Mouse (Mus musculus) midbrain, embryonic 11.5 days (tissue): ENCODE data around the gene Prr36. TPM values are rescaled to one million over a fixed set of nuclear protein-coding genes. Genes with fewer than 3 reads are reported as not detected.

ENCODE experiments used
- ATAC-seq: fragments of 200-750 bp; cut with Nextera tagmentation; 2 replicates; pipeline ENCODE4 v1.8.0; 2017; ENCODE audit warnings: moderate TSS enrichment, moderate library complexity; ENCODE audit not compliant: low FRiP score
- DNase-seq: peaks from one replicate; pipeline ENCODE4 v3.0.0; 2015; ENCODE audit warnings: low spot score; ENCODE audit errors: missing footprints
- H3K27ac ChIP-seq: fragments of 300-500 bp; sonication (generic); 2 replicates; pipeline ENCODE4 v1.5.1; 2014; ENCODE audit warnings: low read depth, low read length
- H3K27me3 ChIP-seq: fragments of 300-500 bp; sonication (generic); 2 replicates; pipeline ENCODE4 v1.6.1; 2014; ENCODE audit warnings: mild to moderate bottlenecking, low read length, moderate library complexity, mixed read lengths; ENCODE audit not compliant: control insufficient read depth, insufficient read depth
- H3K36me3 ChIP-seq: fragments of 300-500 bp; sonication (generic); 2 replicates; pipeline ENCODE4 v1.6.1; 2014; ENCODE audit warnings: mild to moderate bottlenecking, low read length, moderate library complexity, mixed read lengths; ENCODE audit not compliant: control insufficient read depth, insufficient read depth
- H3K4me1 ChIP-seq: fragments of 300-500 bp; sonication (generic); 2 replicates; pipeline ENCODE4 v1.6.1; 2014; ENCODE audit warnings: low read length; ENCODE audit not compliant: control insufficient read depth, insufficient read depth
- H3K4me2 ChIP-seq: fragments of 300-500 bp; sonication (generic); 2 replicates; pipeline ENCODE4 v1.6.1; 2014; ENCODE audit warnings: mild to moderate bottlenecking, moderate library complexity
- H3K4me3 ChIP-seq: fragments of 300-500 bp; sonication (generic); 2 replicates; pipeline ENCODE4 v1.5.1; 2014; ENCODE audit warnings: low read depth, low read length
- H3K9ac ChIP-seq: fragments of 300-500 bp; sonication (generic); 2 replicates; pipeline ENCODE4 v1.6.1; 2014; ENCODE audit warnings: low read length
- H3K9me3 ChIP-seq: fragments of 300-500 bp; sonication (generic); 2 replicates; pipeline ENCODE4 v1.6.1; 2016; ENCODE audit warnings: low read length; ENCODE audit not compliant: control insufficient read depth
- WGBS: fragments of 180-500 bp; shearing (Covaris S2); extraction: QIAGEN DNeasy Blood & Tissue Kit; methylation state at CpG from one replicate; pipeline ENCODE4 v1.1.7; 2014; 5-methylcytosine and 5-hydroxymethylcytosine counted together
- polyA plus RNA-seq: library from polyadenylated mRNA; unstranded; fragments of >200 nt; fragmentation: Nextera tagmentation; extraction: Ambion mirVana; gene quantifications from 2 replicates; pipeline ENCODE4 v1.2.1, GENCODE M21; 2014

The Prr36 gene
- polyA plus RNA-seq, 1 experiment from 2014 or later: 31.9 TPM

DNA sequence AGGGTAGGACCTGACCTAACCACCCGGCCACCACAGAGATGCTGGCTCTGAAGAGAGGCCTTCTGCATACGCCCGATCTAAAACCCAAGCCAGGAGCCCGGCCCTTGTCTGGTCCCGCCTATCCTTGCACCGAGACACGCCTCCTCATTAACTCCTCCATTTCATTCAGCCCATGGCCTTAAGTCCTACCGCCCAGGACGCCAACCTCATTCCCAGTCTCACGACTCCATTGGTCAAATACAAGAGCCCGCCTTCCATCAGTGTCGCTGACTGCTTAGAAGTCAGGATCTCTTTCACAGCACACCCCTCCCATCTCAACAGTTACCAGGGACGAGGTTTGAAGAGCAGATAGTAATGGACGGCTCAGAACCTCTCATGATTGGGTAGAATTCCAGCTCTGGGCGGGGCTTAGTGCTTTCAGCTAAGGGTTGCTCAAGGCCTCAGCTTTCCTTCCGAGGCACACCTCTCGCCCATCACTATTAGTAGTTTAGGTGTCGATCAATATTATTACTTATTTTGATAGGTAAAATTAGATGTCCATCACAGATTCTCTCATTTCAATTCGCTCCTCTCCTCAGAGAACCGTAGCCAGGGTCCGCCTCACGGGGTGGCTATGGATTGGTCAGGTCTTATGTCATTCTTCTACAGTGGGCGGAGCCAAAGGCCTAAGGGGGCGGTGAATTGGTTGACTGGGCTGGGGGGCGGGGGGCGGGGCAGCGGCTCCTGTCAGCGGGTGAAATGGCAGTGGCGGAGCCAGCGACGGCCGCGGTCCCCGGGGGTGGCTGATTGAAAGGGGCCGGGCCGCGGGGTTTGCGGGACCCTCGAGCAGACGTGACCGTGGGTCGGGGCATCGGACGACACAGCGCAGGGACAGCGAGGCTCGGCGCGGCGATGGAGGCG lies 51.2 kb downstream of the Prr36 start, which contains the start of gene Evi5l:
Evi5l (plus strand) TSS at position 716 of the 900 bp plus-strand sequence.
- H3K9me3 ChIP-seq: no peaks in the 10 kb centered on the region
- no peaks in the 10 kb centered on the region for H3K36me3 ChIP-seq
- no peak within 1 kb of the TSS; the same call in 1 of the 2 replicates for H3K27ac ChIP-seq
- H3K4me2 ChIP-seq: peak within 1 kb of the TSS; percentile 78
- WGBS: under 1% methylated on average over 45 of the region's 51 CpGs
- peak within 1 kb of the TSS; percentile 77 for H3K9ac ChIP-seq
- peak; percentile 99 for DNase-seq
- peak; percentile 97 for ATAC-seq
- H3K27me3 ChIP-seq: no peaks in the 10 kb centered on the region
- peak within 1 kb of the TSS; percentile 76 for H3K4me3 ChIP-seq
- peaks cover 3% of the 10 kb centered on the region; the same call in 1 of the 2 replicates for H3K4me1 ChIP-seq

DNA sequence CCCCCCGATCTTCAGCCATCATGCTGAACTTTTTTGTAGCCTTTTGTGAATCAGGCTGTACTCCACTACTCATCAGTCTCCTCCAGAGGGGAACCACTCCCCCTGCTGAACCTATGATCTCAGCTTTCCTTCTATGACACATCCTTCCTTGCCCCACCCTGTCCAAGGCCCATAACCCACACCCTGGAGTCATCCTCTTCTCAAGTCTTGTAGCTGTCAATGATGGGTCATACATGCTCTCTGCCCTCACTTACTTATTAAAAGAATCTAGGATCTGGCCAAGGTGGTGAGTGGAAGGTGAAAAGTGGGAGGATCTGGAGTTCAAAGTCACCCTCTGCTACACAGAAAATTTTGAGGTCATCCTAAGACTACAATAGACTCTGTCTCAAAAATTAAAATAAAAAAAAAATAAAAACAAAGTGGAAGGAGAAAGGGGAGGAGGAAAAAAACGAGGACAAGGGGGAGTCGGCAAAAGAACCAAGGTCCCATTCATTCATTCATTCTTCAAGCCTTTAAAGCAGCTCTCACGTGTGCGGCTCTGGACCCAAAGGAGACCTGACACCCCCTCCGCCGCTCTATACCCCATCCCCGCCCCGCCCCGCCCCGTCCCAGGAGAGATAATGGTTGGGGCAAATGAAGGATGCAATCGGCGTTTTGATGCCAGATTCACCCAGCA lies 51.9 kb downstream of the Prr36 start:
- no peak for DNase-seq

GRCm38 (mm10) chr8:4162786-4163185 lies 54.5 kb downstream of the Prr36 start:
- Histone ChIP-seq H3K27me3 (no peaks in the 10 kb centered on the region), H3K27ac (no peak overlapping the region), H3K4me3 (no peak overlapping the region), H3K4me2 (no peak overlapping the region), H3K4me1 (peaks cover 3% of the 10 kb centered on the region; the same call in 1 of the 2 replicates), H3K36me3 (no peaks in the 10 kb centered on the region), H3K9ac (no peak overlapping the region), H3K9me3 (no peaks in the 10 kb centered on the region)
- 55% methylated on average over 4 of the region's 4 CpGs for WGBS
- ATAC-seq (no peak), DNase-seq (no peak)

More for the DNA sequence above, 51.9 kb downstream of the Prr36 start:
- WGBS: 7% methylated on average over 13 of the region's 13 CpGs
- peak overlapping the region; percentile 64 for H3K9ac ChIP-seq
- ATAC-seq: no peak
- H3K36me3 ChIP-seq: no peaks in the 10 kb centered on the region
- peak overlapping the region; percentile 39 for H3K4me3 ChIP-seq
- no peaks in the 10 kb centered on the region for H3K9me3 ChIP-seq
- H3K4me2 ChIP-seq: peak overlapping the region; percentile 53
- H3K27ac ChIP-seq: no peak overlapping the region; the same call in 1 of the 2 replicates
- peaks cover 3% of the 10 kb centered on the region; the same call in 1 of the 2 replicates for H3K4me1 ChIP-seq
- H3K27me3 ChIP-seq: no peaks in the 10 kb centered on the region

Other genes with a start within 250 kb of the Prr36 start
- gene Cd209f, start 111.6 kb downstream of the Prr36 start, polyA plus RNA-seq: not detected in 2 replicates
- not detected in 2 replicates for gene Cd209g, start 83.4 kb downstream of the Prr36 start, polyA plus RNA-seq
- gene Evi5l, start 50.9 kb downstream of the Prr36 start, polyA plus RNA-seq: 23.1 and 24.8 TPM in 2 replicates
- 0.07 TPM in 1 of 2 replicates, not detected in the other for gene Lrrc8e, start 9.4 kb upstream of the Prr36 start, polyA plus RNA-seq
- 20.8 and 22.7 TPM in 2 replicates for gene Map2k7, start 21.3 kb upstream of the Prr36 start, polyA plus RNA-seq
- 0.59 and 1.00 TPM in 2 replicates for gene Gm49320, start 21.4 kb upstream of the Prr36 start, polyA plus RNA-seq
- 1.2 and 2.0 TPM in 2 replicates for gene Tgfbr3l, start 30.8 kb upstream of the Prr36 start, polyA plus RNA-seq
- gene Snapc2, start 35.6 kb upstream of the Prr36 start, polyA plus RNA-seq: 53.9 and 64.6 TPM in 2 replicates
- gene Ctxn1, start 41.8 kb upstream of the Prr36 start, polyA plus RNA-seq: 97.9 and 110 TPM in 2 replicates
- 67.4 and 70.7 TPM in 2 replicates for gene Timm44, start 58.5 kb upstream of the Prr36 start, polyA plus RNA-seq
- gene Ccl25, start 107.8 kb upstream of the Prr36 start, polyA plus RNA-seq: 15.7 and 17.8 TPM in 2 replicates
- gene Elavl1, start 108.0 kb upstream of the Prr36 start, polyA plus RNA-seq: 366 and 369 TPM in 2 replicates